Mouse (Mus musculus) 3134 (cell line): ENCODE data around the gene Fyn.

Experiments used
- DNase-seq: peaks from one replicate; pipeline ENCODE4 v3.0.0-alpha.2; 2011; ENCODE audit warnings: low spot score; ENCODE audit not compliant: insufficient read length; ENCODE audit errors: extremely low read depth

The Fyn gene

GRCm38 (mm10) chr10:39557360-39557759 lies 188.7 kb downstream of the Fyn start:
- DNase-seq: no peak

GRCm38 (mm10) chr10:39557851-39558250 lies 189.2 kb downstream of the Fyn start:
- DNase-seq: no peak

GRCm38 (mm10) chr10:39558492-39559005 lies 189.9 kb downstream of the Fyn start:
- DNase-seq: no peak

GRCm38 (mm10) chr10:39559321-39559720 lies 190.7 kb downstream of the Fyn start:
- DNase-seq: no peak

- no peak for DNase-seq
Observed at GRCm38 (mm10) chr10:39562383-39562782, 193.7 kb downstream of the Fyn start.

GRCm38 (mm10) chr10:39563552-39564223 lies 195.0 kb downstream of the Fyn start:
- no peak for DNase-seq

GRCm38 (mm10) chr10:39566901-39567300 lies 198.2 kb downstream of the Fyn start:
- no peak for DNase-seq

- no peak for DNase-seq
Observed at GRCm38 (mm10) chr10:39568991-39569390, 200.3 kb downstream of the Fyn start.

GRCm38 (mm10) chr10:39571011-39571410 lies 202.4 kb downstream of the Fyn start:
- DNase-seq: no peak

- DNase-seq: no peak
Observed at GRCm38 (mm10) chr10:39572050-39572671, 203.5 kb downstream of the Fyn start.

GRCm38 (mm10) chr10:39572672-39573051 lies 204.0 kb downstream of the Fyn start:
- DNase-seq: peak; percentile 65

GRCm38 (mm10) chr10:39576466-39576865 lies 207.8 kb downstream of the Fyn start:
- DNase-seq: no peak

GRCm38 (mm10) chr10:39580477-39580876 lies 211.8 kb downstream of the Fyn start:
- no peak for DNase-seq

- DNase-seq: no peak
Observed at GRCm38 (mm10) chr10:39582385-39582784, 213.7 kb downstream of the Fyn start.

- DNase-seq: no peak
Observed at GRCm38 (mm10) chr10:39583718-39584117, 215.1 kb downstream of the Fyn start.

GRCm38 (mm10) chr10:39587290-39587925 lies 218.8 kb downstream of the Fyn start:
- DNase-seq: no peak

- DNase-seq: no peak
Observed at GRCm38 (mm10) chr10:39587973-39588746, 219.5 kb downstream of the Fyn start.

GRCm38 (mm10) chr10:39589765-39590546 lies 221.3 kb downstream of the Fyn start:
- no peak for DNase-seq

- DNase-seq: no peak
Observed at GRCm38 (mm10) chr10:39590629-39591028, 222.0 kb downstream of the Fyn start.

- no peak for DNase-seq
Observed at GRCm38 (mm10) chr10:39592501-39592900, 223.8 kb downstream of the Fyn start.
